Mouse (Mus musculus) bone marrow macrophage, adult 2 months (primary cell): ENCODE data around the gene Ifnar1.

Experiments used
- CTCF ChIP-seq: IDR thresholded peaks from 2 replicates; pipeline ENCODE4 v1.5.1; 2012; ENCODE audit warnings: low read depth, mild to moderate bottlenecking, low read length, moderate library complexity
- POLR2A ChIP-seq: IDR thresholded peaks from 2 replicates; pipeline ENCODE4 v1.6.1; 2012; ENCODE audit warnings: mild to moderate bottlenecking, low read depth, low read length, borderline replicate concordance

- TF ChIP-seq CTCF (no peak), POLR2A (no peak)
Observed at GRCm38 (mm10) chr16:91541573-91542081, 56.6 kb downstream of the Ifnar1 start.
